ENCODE assay signal across 28 mouse cellular contexts in genomic region chr2:158512528-158512927, GRCm38 (mm10). TPM values are rescaled to one million over a fixed set of nuclear protein-coding genes. Genes with fewer than 3 reads are reported as not detected.
DNase-seq lines count a peak whose midpoint lies in the region; ATAC-seq lines count a peak whose summit lies in the region.
"Had no signal": no experiment of that assay in that cellular context is flagged by ENCODE, and none has a peak within 500 bp of the region (broad histone marks: within the 10 kb centered on the region; RNA-seq: fewer than 3 reads in every experiment).

Arhgap40 (plus strand) TSS chr2:158512796.

- H3K9me3 ChIP-seq in intestine, embryonic 15.5 days, result no peaks in the 10 kb centered on the region
- no peaks in the 10 kb centered on the region for H3K9me3 ChIP-seq in intestine, embryonic 16.5 days (ENCODE audit: control insufficient read depth, low read length)
- H3K9me3 ChIP-seq: embryonic facial prominence, embryonic 12.5 days; forebrain, embryonic 15.5 days; heart, embryonic 12.5 days; hindbrain, embryonic 10.5 days; limb, embryonic 15.5 days; lung, embryonic 15.5 days; midbrain, embryonic 13.5 days had no signal

- H3K36me3 ChIP-seq in intestine, embryonic 15.5 days, result no peaks in the 10 kb centered on the region
- H3K36me3 ChIP-seq in intestine, embryonic 16.5 days (ENCODE audit: control insufficient read depth, insufficient read depth, low read length), result no peaks in the 10 kb centered on the region
- H3K36me3 ChIP-seq: embryonic facial prominence, embryonic 12.5 days; forebrain, embryonic 15.5 days; heart, embryonic 12.5 days; hindbrain, embryonic 10.5 days; limb, embryonic 15.5 days; lung, embryonic 15.5 days; midbrain, embryonic 13.5 days had no signal

- H3K4me2 ChIP-seq in intestine, embryonic 15.5 days (replicated peaks), result no peak within 1 kb of the TSS
- H3K4me2 ChIP-seq in intestine, embryonic 16.5 days (ENCODE audit: low read depth, low read length), result no peak within 1 kb of the TSS
- H3K4me2 ChIP-seq: embryonic facial prominence, embryonic 12.5 days; forebrain, embryonic 15.5 days; heart, embryonic 12.5 days; limb, embryonic 15.5 days; lung, embryonic 15.5 days; midbrain, embryonic 13.5 days had no signal

- H3K4me3 ChIP-seq in intestine, embryonic 15.5 days (replicated peaks), result no peak within 1 kb of the TSS
- no peak within 1 kb of the TSS for H3K4me3 ChIP-seq in intestine, embryonic 16.5 days (ENCODE audit: low read length)
- H3K4me3 ChIP-seq: embryonic facial prominence, embryonic 12.5 days; forebrain, embryonic 15.5 days; heart, embryonic 12.5 days; hindbrain, embryonic 10.5 days; limb, embryonic 15.5 days; lung, embryonic 15.5 days; midbrain, embryonic 13.5 days had no signal

- H3K4me1 ChIP-seq in intestine, embryonic 15.5 days (replicated peaks), result peaks cover 5% of the 10 kb centered on the region; the same call in 1 of the 2 replicates
- H3K4me1 ChIP-seq in intestine, embryonic 16.5 days (ENCODE audit: control insufficient read depth, insufficient read depth, low read length), result no peaks in the 10 kb centered on the region
- H3K4me1 ChIP-seq: embryonic facial prominence, embryonic 12.5 days; forebrain, embryonic 15.5 days; hindbrain, embryonic 10.5 days; lung, embryonic 15.5 days; midbrain, embryonic 13.5 days had no signal

- peak; percentile 25 for DNase-seq in right cerebral cortex, adult 18-20 months
- DNase-seq in right cerebral cortex, postnatal 4 days, result no peak
- DNase-seq in fat pad, adult 2 months (ENCODE audit: extremely low read depth, low read depth, low spot score), result peak; percentile 56
- DNase-seq in urinary bladder, postnatal 25 days (ENCODE audit: low spot score), result peak; percentile 42
- no peak for DNase-seq in adrenal gland, postnatal 4 days (ENCODE audit: low spot score in 2 of 2)
- DNase-seq: adrenal gland, postnatal 36 days; cerebellum, adult 18-20 months; cerebellum, postnatal 14 days; gastrocnemius, postnatal 10 days; heart, postnatal 10 days; kidney, adult 18-20 months; kidney, postnatal 10 days; left cerebral cortex, postnatal 4 days; right cerebral cortex, postnatal 25 days; thymus, postnatal 14 days had no signal

- no peaks in the 10 kb centered on the region for H3K27me3 ChIP-seq in intestine, embryonic 15.5 days (replicated peaks)
- H3K27me3 ChIP-seq in intestine, embryonic 16.5 days (replicated peaks; ENCODE audit: control insufficient read depth, insufficient read depth, low read length), result no peaks in the 10 kb centered on the region
- H3K27me3 ChIP-seq: embryonic facial prominence, embryonic 12.5 days; forebrain, embryonic 15.5 days; heart, embryonic 12.5 days; limb, embryonic 15.5 days; lung, embryonic 15.5 days; midbrain, embryonic 13.5 days had no signal

- no peak within 1 kb of the TSS for H3K27ac ChIP-seq in intestine, embryonic 15.5 days
- no peak within 1 kb of the TSS for H3K27ac ChIP-seq in intestine, embryonic 16.5 days (ENCODE audit: low read length)
- H3K27ac ChIP-seq: embryonic facial prominence, embryonic 12.5 days; forebrain, embryonic 15.5 days; hindbrain, embryonic 10.5 days; limb, embryonic 15.5 days; liver, embryonic 14.5 days; lung, embryonic 15.5 days; midbrain, embryonic 13.5 days had no signal

- peak; percentile 26; the same call in 1 of the 2 replicates for ATAC-seq in intestine, embryonic 15.5 days
- ATAC-seq in intestine, embryonic 16.5 days, result no peak; the same call in 1 of the 2 replicates
- ATAC-seq: forebrain, embryonic 15.5 days; midbrain, embryonic 13.5 days had no signal

- WGBS in intestine, embryonic 15.5 days, result 80% methylated on average over 10 of the region's 10 CpGs
- 76% methylated on average over 10 of the region's 10 CpGs for WGBS in intestine, embryonic 16.5 days

- no peak within 1 kb of the TSS for H3K9ac ChIP-seq in intestine, embryonic 15.5 days
- H3K9ac ChIP-seq in intestine, embryonic 16.5 days (ENCODE audit: low read depth, low read length), result no peak within 1 kb of the TSS
- H3K9ac ChIP-seq: embryonic facial prominence, embryonic 12.5 days; forebrain, embryonic 15.5 days; heart, embryonic 12.5 days; limb, embryonic 15.5 days; liver, embryonic 14.5 days; lung, embryonic 15.5 days; midbrain, embryonic 13.5 days had no signal

RNA-seq across cellular contexts. Expression of gene Arhgap40, which starts in this region (rescaled TPM):
- polyA plus RNA-seq in intestine, embryonic 15.5 days (2015; fragmentation: Nextera tagmentation; extraction: Ambion mirVana), result 0.23 TPM in 1 of 2 replicates, not detected in the other
- polyA plus RNA-seq in intestine, embryonic 16.5 days (2015; fragmentation: Nextera tagmentation; extraction: Ambion mirVana), result 0.22 TPM in 2 replicates
- total RNA-seq in adrenal gland, postnatal 4 days (2021), result not detected
- total RNA-seq: adrenal gland, postnatal 36 days; gastrocnemius, postnatal 10 days; granulocyte monocyte progenitor cell, adult 5-6 weeks; heart, postnatal 10 days; megakaryocyte, adult 5-6 weeks had no signal
- polyA plus RNA-seq: lung, embryonic 15.5 days; neural tube, embryonic 11.5 days had no signal

Comparison
In these comparisons a context has a peak if more than half of its experiments do, and no peak if none do; other contexts are left out.
1. DNase-seq: peak in right cerebral cortex, adult 18-20 months (single experiment), fat pad, adult 2 months (single experiment) and urinary bladder, postnatal 25 days (single experiment); none in right cerebral cortex, postnatal 4 days (single experiment) and adrenal gland, postnatal 4 days (0 of 2).
2. Peak in ATAC-seq in intestine, embryonic 15.5 days; RNA of the gene not detected or under 1 TPM.